Mouse (Mus musculus) intestine, embryonic 16.5 days (tissue): Measurements from ENCODE around the gene Mepce. TPM values are rescaled to one million over a fixed set of nuclear protein-coding genes. Genes with fewer than 3 reads are reported as not detected.

Source experiments
- ATAC-seq: fragments of 200-750 bp; cut with Nextera tagmentation; 2 replicates; pipeline ENCODE4 v1.8.0; 2017; ENCODE audit warnings: moderate TSS enrichment, moderate library complexity
- H3K27ac ChIP-seq: fragments of 300-500 bp; sonication (generic); 2 replicates; pipeline ENCODE4 v1.5.1; 2014; ENCODE audit warnings: mild to moderate bottlenecking, low read length
- H3K27me3 ChIP-seq: fragments of 300-500 bp; sonication (generic); replicated peaks from 2 replicates; pipeline ENCODE4 v1.6.1; 2014; ENCODE audit warnings: low read length, control low read depth, mixed read lengths; ENCODE audit not compliant: control insufficient read depth, insufficient read depth
- H3K36me3 ChIP-seq: fragments of 300-500 bp; sonication (generic); 2 replicates; pipeline ENCODE4 v1.6.1; 2014; ENCODE audit warnings: low read length, control low read depth; ENCODE audit not compliant: control insufficient read depth, insufficient read depth
- H3K4me1 ChIP-seq: fragments of 300-500 bp; sonication (generic); 2 replicates; pipeline ENCODE4 v1.6.1; 2014; ENCODE audit warnings: low read length, control low read depth, mixed read lengths; ENCODE audit not compliant: control insufficient read depth, insufficient read depth
- H3K4me2 ChIP-seq: fragments of 300-500 bp; sonication (generic); 2 replicates; pipeline ENCODE4 v1.6.1; 2014; ENCODE audit warnings: low read depth, low read length, control low read depth
- H3K4me3 ChIP-seq: fragments of 300-500 bp; sonication (generic); 2 replicates; pipeline ENCODE4 v1.5.1; 2014; ENCODE audit warnings: mild to moderate bottlenecking, low read length
- H3K9ac ChIP-seq: fragments of 300-500 bp; sonication (generic); 2 replicates; pipeline ENCODE4 v1.6.1; 2014; ENCODE audit warnings: low read depth, low read length
- H3K9me3 ChIP-seq: fragments of 300-500 bp; sonication (generic); 2 replicates; pipeline ENCODE4 v1.6.1; 2016; ENCODE audit warnings: low read length, control low read depth; ENCODE audit not compliant: control insufficient read depth
- WGBS: fragments of 180-500 bp; shearing (Covaris S2); extraction: QIAGEN DNeasy Blood & Tissue Kit; methylation state at CpG from one replicate; pipeline ENCODE4 v1.1.7; 2014; 5-methylcytosine and 5-hydroxymethylcytosine counted together
- polyA plus RNA-seq: library from polyadenylated mRNA; unstranded; fragments of >200 nt; fragmentation: Nextera tagmentation; extraction: Ambion mirVana; gene quantifications from 2 replicates; pipeline ENCODE4 v1.2.1, GENCODE M21; 2015

Gene Mepce
- polyA plus RNA-seq, 1 experiment from 2014 or later, result 7.4 TPM

DNA sequence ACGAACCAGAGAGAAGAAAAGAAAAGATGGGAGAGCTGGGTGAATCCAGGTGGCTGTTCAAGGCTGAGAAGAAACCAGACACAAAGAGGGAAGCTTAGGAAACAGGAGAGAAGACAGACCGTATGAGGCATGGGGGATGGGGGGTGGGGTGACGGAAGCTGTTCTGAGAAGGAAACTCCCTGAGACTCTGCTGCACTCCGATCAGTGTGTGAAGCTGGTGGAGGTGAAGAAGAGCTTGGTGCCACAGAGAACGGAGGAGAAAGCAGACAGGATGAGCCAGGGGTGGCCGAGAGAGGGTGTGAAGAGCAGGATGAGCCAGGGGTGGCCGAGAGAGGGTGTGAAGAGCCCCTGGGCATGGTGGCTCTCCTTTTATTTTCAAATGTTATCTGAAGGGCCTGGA, 39.0 kb upstream of the Mepce start:
- Histone ChIP-seq H3K4me3 (no peak overlapping the region), H3K36me3 (no peaks in the 10 kb centered on the region), H3K27me3 (no peaks in the 10 kb centered on the region), H3K27ac (no peak overlapping the region), H3K9ac (no peak overlapping the region), H3K4me2 (no peak overlapping the region), H3K9me3 (no peaks in the 10 kb centered on the region), H3K4me1 (no peaks in the 10 kb centered on the region)
- ATAC-seq, result no peak
- WGBS, result 52% methylated on average over 7 of the region's 7 CpGs

DNA sequence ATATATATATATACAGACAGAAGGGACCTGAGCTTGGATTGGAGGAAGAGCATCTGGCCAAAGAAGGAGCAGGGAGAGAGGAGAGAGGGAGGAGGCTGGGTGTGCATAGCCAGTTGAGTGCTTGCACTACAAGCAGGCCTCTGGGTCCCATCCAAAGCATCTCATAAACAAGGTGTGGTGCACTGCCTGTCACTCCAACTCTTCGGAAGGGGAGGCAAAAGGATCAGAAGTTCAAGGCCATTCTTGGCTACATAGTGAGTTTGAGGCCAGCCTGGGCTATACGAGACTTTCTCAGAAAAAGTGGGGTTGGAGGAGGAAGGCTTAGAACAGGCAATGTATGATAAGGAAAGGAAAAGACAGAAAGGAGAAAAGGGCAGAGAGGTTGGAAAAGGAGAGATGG, 38.5 kb upstream of the Mepce start:
- WGBS, result 81% methylated on average over 2 of the region's 2 CpGs
- no peak for ATAC-seq

DNA sequence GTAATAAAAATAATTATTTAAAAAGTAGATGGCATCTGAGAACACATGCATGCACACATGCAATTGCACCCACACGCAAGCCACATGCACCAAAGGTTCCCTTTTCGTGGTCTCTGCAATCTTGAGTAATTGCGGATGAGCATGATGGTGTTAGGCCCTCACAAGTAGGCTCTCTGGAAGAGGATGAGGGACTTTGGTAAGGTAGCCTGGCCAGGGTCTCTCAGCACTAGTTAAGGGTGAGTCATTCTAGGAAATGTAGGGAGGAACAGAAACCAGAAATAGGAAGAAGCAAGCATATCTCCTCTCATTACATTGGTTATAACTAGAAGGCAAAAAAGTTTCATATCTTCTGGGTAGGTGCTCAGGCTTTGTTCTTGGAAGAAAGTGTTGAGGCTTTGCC, 37.6 kb upstream of the Mepce start:
- WGBS, result 87% methylated on average over 3 of the region's 3 CpGs
- H3K36me3 ChIP-seq, result no peaks in the 10 kb centered on the region
- ATAC-seq, result no peak
- no peak overlapping the region for H3K4me2 ChIP-seq
- H3K27me3 ChIP-seq, result no peaks in the 10 kb centered on the region
- no peak overlapping the region for H3K9ac ChIP-seq
- no peak overlapping the region for H3K27ac ChIP-seq
- H3K4me1 ChIP-seq, result no peaks in the 10 kb centered on the region
- H3K9me3 ChIP-seq, result no peaks in the 10 kb centered on the region
- no peak overlapping the region for H3K4me3 ChIP-seq

More for the DNA sequence above, 38.5 kb upstream of the Mepce start:
- Histone ChIP-seq H3K4me3 (no peak overlapping the region), H3K9ac (no peak overlapping the region), H3K4me1 (no peaks in the 10 kb centered on the region), H3K36me3 (no peaks in the 10 kb centered on the region), H3K9me3 (no peaks in the 10 kb centered on the region), H3K27ac (no peak overlapping the region), H3K27me3 (no peaks in the 10 kb centered on the region), H3K4me2 (no peak overlapping the region)

- no peaks in the 10 kb centered on the region for H3K36me3 ChIP-seq
- no peak overlapping the region for H3K9ac ChIP-seq
- H3K4me1 ChIP-seq, result no peaks in the 10 kb centered on the region
- H3K4me2 ChIP-seq, result no peak overlapping the region
- H3K9me3 ChIP-seq, result no peaks in the 10 kb centered on the region
- H3K4me3 ChIP-seq, result no peak overlapping the region
- no peak overlapping the region for H3K27ac ChIP-seq
- WGBS, result 85% methylated on average over 6 of the region's 6 CpGs
- H3K27me3 ChIP-seq, result no peaks in the 10 kb centered on the region
- no peak for ATAC-seq
Observed at GRCm38 (mm10) chr5:137823455-137824045, 36.1 kb upstream of the Mepce start.

GRCm38 (mm10) chr5:137822602-137823001, 35.1 kb upstream of the Mepce start:
- Histone ChIP-seq H3K9ac (no peak overlapping the region), H3K27ac (no peak overlapping the region), H3K9me3 (no peaks in the 10 kb centered on the region), H3K4me2 (no peak overlapping the region), H3K4me1 (no peaks in the 10 kb centered on the region), H3K36me3 (no peaks in the 10 kb centered on the region), H3K27me3 (no peaks in the 10 kb centered on the region), H3K4me3 (no peak overlapping the region)
- WGBS, result 72% methylated on average over 1 of the region's 1 CpGs
- no peak for ATAC-seq

- H3K4me1 ChIP-seq, result no peaks in the 10 kb centered on the region
- H3K27ac ChIP-seq, result no peak overlapping the region
- no peaks in the 10 kb centered on the region for H3K27me3 ChIP-seq
- H3K4me3 ChIP-seq, result no peak overlapping the region
- H3K9me3 ChIP-seq, result no peaks in the 10 kb centered on the region
- H3K4me2 ChIP-seq, result no peak overlapping the region
- 65% methylated on average over 4 of the region's 4 CpGs for WGBS
- H3K9ac ChIP-seq, result no peak overlapping the region
- ATAC-seq, result no peak
- H3K36me3 ChIP-seq, result no peaks in the 10 kb centered on the region
Observed at GRCm38 (mm10) chr5:137822126-137822525, 34.7 kb upstream of the Mepce start.

GRCm38 (mm10) chr5:137817466-137818222, 30.2 kb upstream of the Mepce start:
- WGBS, result 63% methylated on average over 4 of the region's 4 CpGs
- no peak overlapping the region for H3K9ac ChIP-seq
- no peaks in the 10 kb centered on the region for H3K9me3 ChIP-seq
- H3K36me3 ChIP-seq, result no peaks in the 10 kb centered on the region
- H3K4me3 ChIP-seq, result no peak overlapping the region
- no peak for ATAC-seq
- no peaks in the 10 kb centered on the region for H3K27me3 ChIP-seq
- H3K27ac ChIP-seq, result no peak overlapping the region
- no peaks in the 10 kb centered on the region for H3K4me1 ChIP-seq
- H3K4me2 ChIP-seq, result no peak overlapping the region

DNA sequence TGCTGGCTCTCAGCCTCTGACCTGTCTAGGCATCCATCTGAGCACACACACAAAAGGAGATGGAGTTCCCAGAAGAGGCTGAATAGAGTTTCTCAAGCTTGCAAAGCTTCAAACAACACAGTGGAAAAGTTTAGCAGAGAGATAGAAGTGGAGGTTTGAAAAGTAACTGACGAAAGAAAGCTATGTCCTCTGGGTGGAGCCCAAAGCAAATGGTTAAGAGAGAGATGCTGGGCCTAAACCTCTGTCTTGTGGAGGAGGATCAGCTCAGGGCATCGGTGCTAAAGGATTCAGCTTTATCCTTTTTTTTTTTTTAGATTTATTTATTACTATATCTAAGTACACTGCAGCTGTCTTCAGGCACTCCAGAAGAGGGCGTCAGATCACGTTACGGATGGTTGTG, 20.9 kb upstream of the Mepce start:
- Histone ChIP-seq H3K4me3 (no peak overlapping the region), H3K9me3 (no peaks in the 10 kb centered on the region), H3K27ac (no peak overlapping the region), H3K4me2 (no peak overlapping the region), H3K27me3 (no peaks in the 10 kb centered on the region), H3K9ac (no peak overlapping the region), H3K4me1 (no peaks in the 10 kb centered on the region), H3K36me3 (no peaks in the 10 kb centered on the region)
- ATAC-seq, result no peak
- 87% methylated on average over 5 of the region's 5 CpGs for WGBS

DNA sequence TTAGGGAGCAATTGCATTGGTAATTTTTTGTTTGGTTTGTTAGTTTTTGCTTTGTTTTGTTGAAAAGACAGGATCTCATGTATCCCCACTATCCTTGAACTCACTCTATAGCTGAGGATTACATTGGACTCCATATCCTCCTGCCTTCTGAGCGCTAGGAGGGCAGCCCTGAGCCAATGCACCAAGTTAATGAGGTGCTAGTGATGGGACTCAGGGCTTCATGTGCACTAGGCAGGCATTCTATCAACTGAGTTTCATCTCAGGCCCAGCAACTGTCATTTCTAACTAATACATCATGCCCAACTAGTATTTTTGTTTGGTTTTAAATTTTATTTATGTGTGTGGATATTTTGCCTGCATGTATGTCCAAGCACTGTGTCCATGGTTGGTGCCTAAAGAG, 18.7 kb upstream of the Mepce start:
- H3K9me3 ChIP-seq, result no peaks in the 10 kb centered on the region
- WGBS, result 92% methylated on average over 1 of the region's 1 CpGs
- ATAC-seq, result no peak

GRCm38 (mm10) chr5:137800917-137801316, 13.5 kb upstream of the Mepce start:
- Histone ChIP-seq H3K27me3 (no peaks in the 10 kb centered on the region), H3K4me2 (no peak overlapping the region), H3K4me1 (no peaks in the 10 kb centered on the region), H3K9me3 (no peaks in the 10 kb centered on the region), H3K4me3 (no peak overlapping the region), H3K27ac (no peak overlapping the region), H3K9ac (no peak overlapping the region), H3K36me3 (no peaks in the 10 kb centered on the region)
- ATAC-seq, result no peak
- WGBS, result 80% methylated on average over 3 of the region's 3 CpGs

More for the DNA sequence above, 18.7 kb upstream of the Mepce start:
- no peaks in the 10 kb centered on the region for H3K4me1 ChIP-seq
- H3K36me3 ChIP-seq, result no peaks in the 10 kb centered on the region
- no peaks in the 10 kb centered on the region for H3K27me3 ChIP-seq
- H3K4me3 ChIP-seq, result no peak overlapping the region
- no peak overlapping the region for H3K27ac ChIP-seq
- H3K4me2 ChIP-seq, result no peak overlapping the region
- no peak overlapping the region for H3K9ac ChIP-seq
